Mouse (Mus musculus) c-Kit-positive CD71-positive TER-119-positive erythroid progenitor cells, embryonic 14.5 days (primary cell): ENCODE results near the gene Zswim7.

Experiments
- DNase-seq: peaks from one replicate; pipeline ENCODE4 v3.0.0-alpha.2; 2013; ENCODE audit warnings: low spot score

Zswim7 gene

GRCm38 (mm10) chr11:62253380-62253779 is 27.8 kb downstream of the Zswim7 start:
- no peak for DNase-seq

- no peak for DNase-seq
Measured at GRCm38 (mm10) chr11:62251047-62251446, 30.1 kb downstream of the Zswim7 start.

DNA sequence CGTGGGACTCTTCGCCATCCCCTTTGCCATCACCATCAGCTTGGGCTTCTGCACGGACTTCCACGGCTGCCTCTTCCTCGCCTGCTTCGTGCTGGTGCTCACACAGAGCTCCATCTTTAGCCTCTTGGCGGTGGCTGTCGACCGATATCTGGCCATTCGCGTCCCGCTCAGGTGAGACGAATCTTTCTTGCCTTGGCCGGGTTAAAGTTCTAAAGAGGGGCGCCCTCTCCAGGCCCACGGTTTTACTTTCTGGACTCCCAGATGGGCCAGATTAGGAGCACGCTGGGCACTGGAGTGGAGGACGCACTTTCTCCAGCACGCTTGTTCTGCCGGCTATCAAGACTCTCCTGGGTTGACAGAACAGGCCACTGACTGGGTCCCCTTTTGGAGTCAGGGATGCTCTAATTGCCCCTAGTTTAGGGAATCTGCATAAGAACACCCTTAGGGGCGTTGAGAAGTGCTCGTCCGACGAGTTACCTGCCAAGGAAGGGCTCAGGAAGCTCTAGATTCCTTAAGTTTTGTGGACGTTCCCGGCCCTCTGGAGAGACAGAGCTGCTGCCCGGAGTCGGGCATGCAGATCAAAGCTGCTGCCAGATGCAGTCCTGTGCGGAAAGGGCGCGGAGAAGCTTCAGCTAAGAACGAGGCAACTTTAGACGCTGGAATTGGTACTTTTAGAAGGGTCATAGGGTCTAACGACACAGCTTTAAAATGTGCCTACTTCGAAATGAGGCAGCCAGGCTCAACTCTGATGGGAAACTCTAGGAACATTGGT is 31.7 kb downstream of the Zswim7 start:
- peak; percentile 5 for DNase-seq

- peak; percentile 42 for DNase-seq
Measured at GRCm38 (mm10) chr11:62248401-62249244, 32.6 kb downstream of the Zswim7 start, which contains the start of gene Adora2b. Gene Adora2b (plus strand): TSS chr11:62248984.

- no peak for DNase-seq
Measured at GRCm38 (mm10) chr11:62247759-62248400, 33.3 kb downstream of the Zswim7 start.

DNA sequence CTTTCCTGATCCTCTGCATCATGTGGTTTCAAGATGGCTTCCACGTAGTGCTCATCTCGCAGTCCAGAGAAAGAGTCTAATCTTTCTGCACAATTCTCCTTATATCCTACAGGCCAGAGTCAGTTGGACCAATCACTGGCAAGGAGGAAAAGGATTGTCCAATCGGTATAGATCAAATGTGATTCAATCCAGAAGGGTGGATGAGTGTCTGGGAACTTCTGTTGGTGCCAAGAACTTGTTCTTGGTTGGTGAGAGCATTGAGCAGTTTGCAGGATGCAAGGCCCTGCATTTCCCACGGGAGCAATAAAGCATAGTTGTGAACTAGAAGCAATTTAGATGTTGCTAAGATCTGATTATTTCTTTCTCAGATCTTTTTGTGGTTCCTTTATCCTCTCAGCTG is 36.7 kb downstream of the Zswim7 start:
- DNase-seq, result no peak

GRCm38 (mm10) chr11:62243871-62244270 is 37.3 kb downstream of the Zswim7 start:
- no peak for DNase-seq

- DNase-seq, result no peak
Measured at GRCm38 (mm10) chr11:62240631-62241261, 40.4 kb downstream of the Zswim7 start.

DNA sequence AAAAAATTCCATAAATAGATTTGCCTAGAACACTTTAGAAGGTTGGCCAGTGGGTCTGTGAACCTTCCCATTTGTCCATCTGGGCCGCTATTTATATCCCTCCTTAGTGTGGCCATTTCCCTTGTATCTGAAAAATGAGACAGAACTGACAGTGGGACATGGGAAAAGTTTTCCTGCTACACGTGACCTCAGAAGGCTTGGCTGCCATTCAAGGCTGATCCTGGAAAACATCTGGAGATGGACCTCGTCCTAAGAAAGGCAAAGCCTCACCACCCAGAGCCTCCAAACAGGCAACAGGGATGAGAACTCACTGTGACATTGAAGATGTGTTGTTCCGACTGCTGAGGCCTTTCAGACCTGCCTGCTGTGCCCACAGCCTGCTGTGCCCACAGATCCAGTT is 56.4 kb downstream of the Zswim7 start:
- DNase-seq, result no peak

- peak; percentile 20 for DNase-seq
Measured at GRCm38 (mm10) chr11:62223962-62224361, 57.2 kb downstream of the Zswim7 start.

- DNase-seq, result no peak
Measured at GRCm38 (mm10) chr11:62223416-62223815, 57.8 kb downstream of the Zswim7 start.

GRCm38 (mm10) chr11:62220756-62221510 is 60.2 kb downstream of the Zswim7 start:
- no peak for DNase-seq

DNA sequence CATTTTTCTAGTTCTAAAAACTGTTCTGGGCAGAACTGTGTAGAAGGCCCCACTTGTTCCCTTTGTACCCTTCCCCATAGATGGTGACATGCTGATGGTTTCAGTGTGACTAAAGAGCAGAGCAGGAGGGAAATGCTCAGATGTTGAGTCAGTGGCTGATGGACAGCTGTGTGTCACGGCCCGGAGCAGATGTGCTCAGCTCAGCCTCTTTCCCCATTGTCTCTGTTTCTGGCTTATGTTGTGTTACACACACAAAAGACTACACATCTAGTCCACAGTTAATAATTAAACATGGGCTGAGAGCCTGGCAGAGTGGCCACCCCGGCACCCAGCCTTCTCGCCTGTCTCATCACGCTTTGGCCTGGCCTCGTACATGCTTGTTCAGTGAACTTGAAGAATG is 63.4 kb downstream of the Zswim7 start:
- no peak for DNase-seq
